Mouse (Mus musculus) embryonic fibroblast, embryonic 13.5 days (primary cell): ENCODE measurements around the gene Ttll5.

Experiments used
- CTCF ChIP-seq: IDR thresholded peaks from 2 replicates; pipeline ENCODE4 v1.5.1; 2011; ENCODE audit warnings: mild to moderate bottlenecking, control low read depth, low read length, moderate library complexity, borderline replicate concordance; ENCODE audit not compliant: insufficient read depth
- POLR2A ChIP-seq: IDR thresholded peaks from 2 replicates; pipeline ENCODE4 v1.6.1; 2011; ENCODE audit warnings: low read depth, mild to moderate bottlenecking, control low read depth, low read length, moderate library complexity

DNA sequence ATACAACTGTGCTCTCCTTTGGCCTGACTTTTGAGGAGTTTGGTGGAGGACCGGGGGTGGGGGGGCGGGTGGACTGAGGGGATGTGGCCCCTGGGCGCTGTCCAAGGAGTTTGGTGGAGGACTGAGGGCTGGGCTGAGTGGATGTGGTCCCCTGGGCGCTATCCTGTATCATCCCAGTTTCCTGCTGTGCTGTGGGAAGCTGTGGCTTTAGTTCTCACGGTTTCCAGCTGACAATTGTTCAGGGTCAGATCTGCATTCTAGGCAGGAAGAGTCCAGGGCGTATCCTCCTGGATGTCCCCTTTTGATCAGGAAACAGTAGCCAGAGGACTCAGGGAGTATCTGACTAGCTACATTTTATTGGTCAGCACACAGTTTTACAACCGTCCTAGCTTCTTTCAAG is 263.6 kb downstream of the Ttll5 start:
- TF ChIP-seq POLR2A = no peak
- TF ChIP-seq CTCF = no peak
